Mouse (Mus musculus) heart, postnatal 0 days (tissue): ENCODE results near the gene Nfib.

Experiments used
- CTCF ChIP-seq: IDR thresholded peaks from 2 replicates; pipeline ENCODE4 v1.5.1; 2016; ENCODE audit warnings: antibody characterized with exemption, control low read depth, low read depth
- EP300 ChIP-seq: IDR thresholded peaks from 2 replicates; pipeline ENCODE4 v1.6.1; 2016; ENCODE audit warnings: antibody characterized with exemption, low read depth

- TF ChIP-seq CTCF (no peak), EP300 (no peak)
These were observed 266.9 kb downstream of the Nfib start for GRCm38 (mm10) chr4:82438631-82439030.
